Mouse (Mus musculus) layer of hippocampus, postnatal 36 days (tissue): ENCODE results near the gene Plpp3. TPM values are rescaled to one million over a fixed set of nuclear protein-coding genes. Genes with fewer than 3 reads are reported as not detected.

Experiments
- DNase-seq, 2 experiments: peaks; one replicate each; pipeline ENCODE4 v3.0.0; 2022
- total RNA-seq, 2 experiments: library from RNA; stranded (reverse); gene quantifications; 2 replicates each; pipeline ENCODE4 v1.2.3; 2021

The Plpp3 gene
- total RNA-seq, 2 experiments from 2014 or later, result 185 to 202 TPM

GRCm38 (mm10) chr4:105191550-105191949 lies 34.4 kb downstream of the Plpp3 start:
- DNase-seq, result no peak

- DNase-seq, result no peak
Observed at GRCm38 (mm10) chr4:105192665-105193064, 35.5 kb downstream of the Plpp3 start.

- no peak for DNase-seq
Observed at GRCm38 (mm10) chr4:105195256-105195655, 38.1 kb downstream of the Plpp3 start.

DNA sequence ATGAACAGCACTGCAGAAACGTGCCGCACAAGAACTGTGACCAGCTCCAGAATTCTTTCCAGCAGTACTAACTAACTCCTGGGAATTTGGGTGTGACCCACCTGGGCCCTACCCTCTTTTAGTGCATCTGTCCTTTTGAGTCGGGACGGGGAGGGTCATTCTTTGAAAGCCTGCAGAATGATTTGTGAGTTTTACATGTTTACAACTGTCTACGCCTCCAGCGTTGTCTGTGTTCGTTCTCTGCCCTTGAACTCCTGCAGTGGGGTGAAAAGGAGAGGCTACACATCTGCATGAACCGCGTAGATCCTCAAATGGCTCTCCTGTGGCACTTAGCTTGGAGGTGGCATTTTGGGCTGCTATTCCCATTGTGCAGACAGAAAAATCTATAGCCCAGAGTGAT lies 39.0 kb downstream of the Plpp3 start:
- DNase-seq, result no peak

DNA sequence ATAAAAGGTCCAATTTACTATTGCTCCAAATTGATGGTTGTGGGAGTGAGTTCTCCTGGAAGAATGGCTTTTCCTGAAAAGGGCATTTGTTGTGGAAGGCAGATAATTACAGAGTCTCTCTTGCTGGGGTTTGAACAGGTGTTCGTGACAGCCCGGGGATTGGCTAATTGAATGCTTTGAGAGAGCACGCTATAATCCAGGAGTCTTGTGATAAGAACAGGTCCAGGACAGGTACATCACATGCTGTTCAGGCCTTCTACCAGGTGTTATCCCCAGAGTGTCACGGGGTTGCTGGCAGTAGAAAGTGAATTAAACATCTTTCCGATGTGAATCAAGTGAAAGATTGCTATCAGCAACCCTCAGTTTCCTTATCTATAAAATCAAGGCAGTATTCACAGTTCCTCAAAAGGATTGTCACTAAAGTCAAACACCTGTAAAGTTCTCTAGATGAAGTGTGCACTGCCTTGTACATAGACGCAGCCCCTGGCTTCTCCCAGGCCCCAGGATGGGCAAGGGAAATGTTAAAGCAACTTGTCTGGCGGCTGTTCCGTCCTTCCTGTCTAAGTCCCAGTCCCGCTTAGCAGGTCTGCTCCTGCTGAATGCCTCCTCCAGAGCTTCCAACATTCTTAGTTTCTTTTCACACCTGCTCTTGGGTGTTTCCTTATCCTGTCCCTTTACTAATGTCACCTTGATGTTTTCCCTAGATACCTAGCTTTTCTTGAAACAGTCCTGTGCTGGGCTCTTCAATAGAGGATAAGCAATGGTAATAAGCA lies 40.0 kb downstream of the Plpp3 start:
- no peak for DNase-seq

GRCm38 (mm10) chr4:105198696-105199095 lies 41.5 kb downstream of the Plpp3 start:
- no peak for DNase-seq

DNA sequence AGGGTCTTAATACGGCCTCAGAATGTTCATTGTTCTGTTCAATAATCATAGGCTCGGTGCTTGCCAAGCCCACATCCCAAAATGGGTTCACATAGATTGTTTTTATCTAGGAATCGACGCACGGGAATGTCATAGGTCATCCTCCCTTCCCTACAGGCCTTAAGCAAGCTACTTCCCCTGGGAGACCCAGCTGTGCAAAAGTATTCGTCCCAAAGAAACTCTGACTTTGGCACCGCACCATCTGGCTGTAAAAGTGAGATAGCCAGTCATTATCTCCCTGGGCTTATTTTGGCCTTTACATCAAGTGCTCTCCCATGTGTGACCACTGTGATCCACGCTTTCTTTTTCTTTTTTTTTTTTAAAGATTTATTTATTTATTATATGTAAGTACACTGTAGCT lies 42.2 kb downstream of the Plpp3 start:
- DNase-seq, result no peak

- DNase-seq, result no peak
Observed at GRCm38 (mm10) chr4:105200624-105201524, 43.7 kb downstream of the Plpp3 start.

- no peak for DNase-seq
Observed at GRCm38 (mm10) chr4:105202439-105202838, 45.3 kb downstream of the Plpp3 start.

DNA sequence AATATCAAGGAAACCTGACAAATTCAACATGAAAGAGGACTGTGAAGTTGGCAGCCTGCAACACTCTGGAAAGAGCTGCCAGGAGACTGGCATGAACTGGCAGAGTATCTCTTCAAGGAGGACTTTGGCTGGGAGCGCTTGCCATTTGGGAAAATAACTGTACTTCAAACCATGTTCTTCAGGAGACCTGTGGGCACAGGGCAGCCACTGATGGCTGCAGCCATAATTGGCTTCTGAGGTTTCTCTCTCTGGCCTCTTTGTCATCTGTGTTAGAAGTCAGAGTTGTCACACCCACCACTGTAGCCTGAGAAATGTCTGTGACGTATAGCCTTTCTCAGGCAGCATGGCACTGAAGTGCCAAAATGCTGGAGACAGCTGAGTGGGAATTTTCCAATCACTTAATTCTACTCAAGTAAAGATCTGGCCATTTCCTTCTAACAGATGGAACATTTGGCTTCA lies 46.2 kb downstream of the Plpp3 start:
- DNase-seq, result peak; percentile 36 to 39

GRCm38 (mm10) chr4:105204071-105204470 lies 46.9 kb downstream of the Plpp3 start:
- no peak for DNase-seq

- no peak for DNase-seq
Observed at GRCm38 (mm10) chr4:105205045-105205851, 48.1 kb downstream of the Plpp3 start.

DNA sequence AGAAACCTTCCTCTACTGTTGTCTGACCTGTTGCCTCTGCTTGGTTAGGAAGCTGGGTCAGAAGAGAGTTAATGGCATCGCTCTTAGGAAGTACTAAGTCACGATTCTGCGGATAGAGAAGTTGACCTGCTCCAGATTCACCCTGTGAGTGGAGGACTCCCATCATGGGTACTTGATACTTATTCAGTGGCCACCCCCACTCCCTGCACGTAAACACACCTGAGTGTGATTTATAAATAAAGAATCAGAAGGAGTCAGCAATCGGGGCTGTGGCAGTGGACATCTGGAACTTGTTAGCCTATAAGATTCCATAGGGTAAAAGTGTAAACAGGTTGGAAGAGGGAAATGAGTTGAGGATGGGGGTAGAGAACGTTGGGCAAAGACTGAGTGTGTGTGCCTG lies 49.0 kb downstream of the Plpp3 start:
- no peak for DNase-seq

- DNase-seq, result no peak
Observed at GRCm38 (mm10) chr4:105206995-105207394, 49.8 kb downstream of the Plpp3 start.

- DNase-seq, result no peak
Observed at GRCm38 (mm10) chr4:105207641-105208040, 50.5 kb downstream of the Plpp3 start.

GRCm38 (mm10) chr4:105208977-105209376 lies 51.8 kb downstream of the Plpp3 start:
- no peak for DNase-seq

- no peak for DNase-seq
Observed at GRCm38 (mm10) chr4:105213314-105213713, 56.2 kb downstream of the Plpp3 start.

DNA sequence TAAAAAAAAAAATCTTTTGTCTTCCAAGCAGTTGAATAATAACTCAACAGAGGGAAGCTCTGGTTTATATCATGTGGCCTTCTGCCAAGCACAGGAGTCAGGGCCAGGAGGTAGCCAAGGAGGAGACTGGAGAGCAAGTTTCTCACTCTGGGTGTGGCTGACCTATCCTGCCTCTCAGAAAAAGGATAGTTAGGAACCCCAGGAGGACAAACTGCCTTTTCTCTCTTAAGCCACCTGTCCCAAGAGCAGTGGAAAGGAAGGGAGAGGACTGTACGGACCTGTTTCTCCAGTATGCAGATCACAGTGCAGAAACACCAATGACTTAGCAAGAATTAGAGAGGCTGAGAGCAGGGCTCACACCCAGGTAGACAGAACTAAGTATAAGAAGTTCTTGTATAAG lies 57.3 kb downstream of the Plpp3 start:
- DNase-seq, result no peak

DNA sequence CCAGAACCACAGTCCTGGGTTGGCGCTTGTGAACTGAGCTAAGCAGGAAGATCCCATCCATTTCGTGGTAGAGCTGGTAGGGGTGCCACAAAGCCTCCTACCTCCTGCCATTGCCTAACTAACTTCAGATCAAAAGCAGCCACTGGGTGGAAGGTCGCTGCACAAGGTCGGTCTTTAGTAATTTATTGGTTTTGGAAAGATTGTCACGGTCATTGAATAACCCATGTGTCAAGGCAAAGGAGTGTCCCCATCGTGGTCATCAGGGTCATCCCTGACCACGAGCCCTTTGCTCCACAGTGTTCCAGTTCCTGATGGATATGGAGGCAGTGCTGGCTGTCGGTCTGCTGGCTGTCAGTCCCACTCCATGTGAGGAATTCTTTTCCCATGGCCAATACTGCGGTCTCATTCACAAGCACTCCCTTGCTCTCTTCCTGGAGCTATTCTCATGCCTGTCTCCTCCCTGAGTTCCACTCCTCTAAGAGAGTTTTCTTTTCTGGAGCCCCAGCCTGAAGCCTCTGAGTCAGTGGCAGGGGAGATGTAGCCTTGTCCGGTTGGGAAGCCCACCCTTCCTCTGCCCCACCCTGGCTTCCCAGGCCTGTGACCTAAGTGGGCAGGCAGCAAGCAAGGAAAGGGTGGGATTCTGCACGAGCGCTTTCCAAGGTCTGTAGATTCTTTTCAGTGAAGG lies 58.7 kb downstream of the Plpp3 start:
- DNase-seq, result no peak

GRCm38 (mm10) chr4:105218202-105218601 lies 61.1 kb downstream of the Plpp3 start:
- no peak for DNase-seq

GRCm38 (mm10) chr4:105219316-105219715 lies 62.2 kb downstream of the Plpp3 start:
- DNase-seq, result no peak

- DNase-seq, result no peak
Observed at GRCm38 (mm10) chr4:105220849-105221248, 63.7 kb downstream of the Plpp3 start.
